Mouse (Mus musculus): Measurements from ENCODE around the gene Atg9a.

Atg9a gene

GRCm38 (mm10) chr1:75214886-75215285 lies 22.9 kb upstream of the Atg9a start:
- peak; percentile 84 for DNase-seq

- peak; percentile 86 for DNase-seq
These were observed 22.4 kb upstream of the Atg9a start for GRCm38 (mm10) chr1:75214442-75214841.

GRCm38 (mm10) chr1:75213096-75213495 lies 21.1 kb upstream of the Atg9a start:
- DNase-seq, result no peak

GRCm38 (mm10) chr1:75212542-75212941 lies 20.5 kb upstream of the Atg9a start:
- DNase-seq, result no peak

- no peak for DNase-seq
These were observed 19.2 kb upstream of the Atg9a start for GRCm38 (mm10) chr1:75211141-75211708.

GRCm38 (mm10) chr1:75210136-75211087 lies 18.4 kb upstream of the Atg9a start, which contains the start of the genes Glb1l and Stk16:
Gene Glb1l, minus strand, starts transcription at chr1:75210813.
Gene Stk16, plus strand, starts transcription at chr1:75210838.
- peak; percentile 98 for DNase-seq

GRCm38 (mm10) chr1:75208967-75209678 lies 17.1 kb upstream of the Atg9a start:
- DNase-seq, result peak; percentile 85

- no peak for DNase-seq
These were observed 9.2 kb upstream of the Atg9a start for GRCm38 (mm10) chr1:75201236-75201635.

- no peak for DNase-seq
These were observed 456 bp upstream of the Atg9a start for GRCm38 (mm10) chr1:75192452-75192851.

GRCm38 (mm10) chr1:75191258-75191621 lies 756 bp downstream of the Atg9a start:
- no peak for DNase-seq

GRCm38 (mm10) chr1:75190577-75190976 lies 1.4 kb downstream of the Atg9a start:
- DNase-seq, result no peak

GRCm38 (mm10) chr1:75187914-75188483 lies 4.0 kb downstream of the Atg9a start:
- DNase-seq, result no peak

- DNase-seq, result no peak
These were observed 4.9 kb downstream of the Atg9a start for GRCm38 (mm10) chr1:75187126-75187525.

- no peak for DNase-seq
These were observed 6.5 kb downstream of the Atg9a start for GRCm38 (mm10) chr1:75185495-75185894.

GRCm38 (mm10) chr1:75182160-75182559 lies 9.8 kb downstream of the Atg9a start:
- no peak for DNase-seq

GRCm38 (mm10) chr1:75181377-75181870 lies 10.6 kb downstream of the Atg9a start:
- DNase-seq, result no peak

GRCm38 (mm10) chr1:75180741-75181140 lies 11.3 kb downstream of the Atg9a start:
- DNase-seq, result no peak

- peak; percentile 92 for DNase-seq
These were observed 11.8 kb downstream of the Atg9a start, which contains the start of gene Abcb6 for GRCm38 (mm10) chr1:75180105-75180590. Gene Abcb6, minus strand, starts transcription at chr1:75180392.

- peak; percentile 68 for DNase-seq
These were observed 12.5 kb downstream of the Atg9a start for GRCm38 (mm10) chr1:75179334-75180104.

GRCm38 (mm10) chr1:75168472-75169464 lies 23.2 kb downstream of the Atg9a start, which contains the start of gene Zfand2b:
Gene Zfand2b, plus strand, starts transcription at chr1:75168646.
- DNase-seq, result peak; percentile 99
